Mouse (Mus musculus): ENCODE measurements at regions not wholly inside any gene's neighbourhood (a gene's known extent, or its start where the extent isn't known, plus 50 kb on each side); places are given as distances from the start of the nearest gene placed in this dataset.

GRCm38 (mm10) chr3:133880626-133881025 is 335.7 kb upstream of the Tet2 start:
- TF ChIP-seq POLR2A (IDR thresholded peaks at IDR 0.05; ENCODE audit: insufficient read depth, low read depth, low read length) (no peak), CTCF (IDR thresholded peaks at IDR 0.05; ENCODE audit: insufficient read depth, low read depth, low read length) (no peak)

Data from olfactory bulb, adult 2 months (tissue).